Mouse (Mus musculus) hindbrain, postnatal 0 days (tissue): ENCODE measurements around the gene Olfr1359. TPM values are rescaled to one million over a fixed set of nuclear protein-coding genes. Genes with fewer than 3 reads are reported as not detected.

Source experiments
- ATAC-seq: fragments of 200-750 bp; cut with Nextera tagmentation; 2 replicates; pipeline ENCODE4 v1.8.0; 2017; ENCODE audit warnings: mild to moderate bottlenecking, moderate TSS enrichment, moderate library complexity
- DNase-seq: peaks from one replicate; pipeline ENCODE4 v3.0.0-alpha.2; 2015; ENCODE audit warnings: low spot score
- H3K27ac ChIP-seq: fragments of 300-500 bp; sonication (generic); 2 replicates; pipeline ENCODE4 v1.5.1; 2014; ENCODE audit warnings: mild to moderate bottlenecking
- H3K27me3 ChIP-seq: fragments of 300-500 bp; sonication (generic); 2 replicates; pipeline ENCODE4 v1.6.1; 2014; ENCODE audit warnings: low read length, mixed read lengths; ENCODE audit not compliant: insufficient read depth
- H3K36me3 ChIP-seq: fragments of 300-500 bp; sonication (generic); 2 replicates; pipeline ENCODE4 v1.6.1; 2014; ENCODE audit warnings: low read length, mixed read lengths; ENCODE audit not compliant: insufficient read depth
- H3K4me1 ChIP-seq: fragments of 300-500 bp; sonication (generic); 2 replicates; pipeline ENCODE4 v1.6.1; 2014; ENCODE audit warnings: antibody characterized with exemption, low read length, mixed read lengths; ENCODE audit not compliant: insufficient read depth
- H3K4me2 ChIP-seq: fragments of 300-500 bp; sonication (generic); 2 replicates; pipeline ENCODE4 v1.6.1; 2014; ENCODE audit warnings: low read depth, mild to moderate bottlenecking, low read length, moderate library complexity, mixed read lengths
- H3K4me3 ChIP-seq: fragments of 300-500 bp; sonication (generic); 2 replicates; pipeline ENCODE4 v1.5.1; 2014; ENCODE audit warnings: low read length
- H3K9ac ChIP-seq: fragments of 300-500 bp; sonication (generic); replicated peaks from 2 replicates; pipeline ENCODE4 v1.6.1; 2014; ENCODE audit warnings: mild to moderate bottlenecking, low read length, moderate library complexity, mixed read lengths
- H3K9me3 ChIP-seq: fragments of 300-500 bp; sonication (generic); 2 replicates; pipeline ENCODE4 v1.6.1; 2016; ENCODE audit warnings: low read length, mixed read lengths
- CTCF ChIP-seq: IDR thresholded peaks from 2 replicates; pipeline ENCODE4 v1.5.1; 2016; ENCODE audit warnings: antibody characterized with exemption, control low read depth, low read depth
- WGBS: fragments of 180-500 bp; shearing (Covaris S2); extraction: QIAGEN DNeasy Blood & Tissue Kit; methylation state at CpG from one replicate; pipeline ENCODE4 v1.1.7; 2014; 5-methylcytosine and 5-hydroxymethylcytosine counted together
- polyA plus RNA-seq: library from polyadenylated mRNA; unstranded; fragments of >200 nt; fragmentation: Nextera tagmentation; extraction: Ambion mirVana; gene quantifications from 2 replicates; pipeline ENCODE4 v1.2.1, GENCODE M21; 2015
- total RNA-seq: library from RNA; depleted of rRNA; stranded (reverse); fragments of >200 nt; gene quantifications from 2 replicates; pipeline ENCODE4 v1.2.3, GENCODE M21; 2014; rRNA removed

Olfr1359 gene
- total RNA-seq (not detected in 2 replicates), polyA plus RNA-seq (not detected in 2 replicates)

DNA sequence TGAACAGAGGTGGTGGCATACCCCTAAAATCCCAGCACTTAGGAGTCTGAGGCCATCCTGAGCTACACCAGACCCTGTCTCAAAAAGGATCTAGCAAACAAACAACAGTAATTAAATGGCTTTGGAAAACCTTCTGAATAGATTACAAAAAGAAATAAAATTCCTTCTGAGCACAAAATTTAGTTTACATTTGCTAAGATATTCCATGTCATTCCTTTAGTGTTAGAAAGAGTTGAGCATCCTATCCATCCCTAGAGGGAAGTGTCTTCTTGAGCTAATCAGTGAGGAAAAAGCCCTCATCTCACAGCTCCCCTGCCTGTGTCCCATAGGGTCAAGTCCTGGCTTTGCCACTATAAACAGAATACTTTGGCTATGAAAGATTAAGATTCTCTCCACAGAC lies at the start of gene Olfr1359:
TSS of gene Olfr1359 (plus strand) at position 301 of the 400 bp plus-strand sequence.
- ATAC-seq (no peak), DNase-seq (no peak)
- H3K36me3 ChIP-seq = no peaks in the 10 kb centered on the region
- H3K4me2 ChIP-seq = no peak within 1 kb of the TSS
- H3K9me3 ChIP-seq = no peaks in the 10 kb centered on the region
- H3K27ac ChIP-seq = no peak within 1 kb of the TSS
- H3K27me3 ChIP-seq = no peaks in the 10 kb centered on the region
- no peak within 1 kb of the TSS for H3K4me3 ChIP-seq
- no peak within 1 kb of the TSS for H3K9ac ChIP-seq
- no peaks in the 10 kb centered on the region for H3K4me1 ChIP-seq
- no peak for TF ChIP-seq CTCF

DNA sequence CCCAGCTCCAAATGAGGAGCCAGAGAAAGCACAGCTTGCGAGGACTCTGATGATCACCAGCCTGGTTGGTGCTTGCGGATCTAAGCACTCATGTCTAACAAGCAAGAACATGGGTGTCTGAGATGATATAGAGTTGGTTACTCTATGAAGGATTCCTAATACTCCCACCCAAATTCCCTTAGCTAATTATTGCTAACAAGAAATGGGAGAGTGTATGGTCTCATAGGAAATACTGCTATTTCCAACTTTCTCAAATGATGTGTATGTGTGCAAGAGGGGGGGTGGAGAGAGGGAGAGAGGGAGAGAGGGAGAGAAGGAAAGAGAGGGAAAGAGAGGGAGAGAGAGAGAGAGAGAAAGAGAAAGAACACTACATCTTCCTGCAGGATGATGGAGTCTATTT lies 34.6 kb upstream of the Olfr1359 start, which contains the start of gene Olfr1361:
TSS of gene Olfr1361 (minus strand) at position 101 of the 400 bp plus-strand sequence.
- Histone ChIP-seq H3K4me1 (no peaks in the 10 kb centered on the region), H3K27me3 (no peaks in the 10 kb centered on the region), H3K36me3 (no peaks in the 10 kb centered on the region), H3K4me3 (no peak within 1 kb of the TSS), H3K27ac (no peak within 1 kb of the TSS), H3K4me2 (no peak within 1 kb of the TSS), H3K9ac (no peak within 1 kb of the TSS), H3K9me3 (no peaks in the 10 kb centered on the region)
- 74% methylated on average over 2 of the region's 2 CpGs for WGBS
- no peak for TF ChIP-seq CTCF
- DNase-seq (no peak), ATAC-seq (no peak)

DNA sequence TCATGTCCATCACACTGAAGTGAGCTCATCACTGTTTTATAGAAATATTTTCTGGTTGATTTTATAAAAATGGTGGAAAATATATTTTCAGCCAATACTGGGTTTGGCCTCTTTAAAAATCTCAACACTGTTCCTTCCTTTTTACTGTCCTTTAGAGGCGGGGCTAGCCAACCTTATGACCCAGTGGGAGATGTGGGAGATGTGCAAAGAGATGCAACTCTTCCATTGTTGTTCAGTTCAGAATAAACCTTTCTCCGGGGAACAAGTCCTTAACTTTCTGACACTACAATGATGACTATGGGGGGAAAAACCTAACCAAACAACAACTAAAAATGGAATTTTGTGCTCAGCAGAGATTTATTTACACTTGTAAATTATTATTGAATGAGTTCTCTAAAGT lies 20.6 kb upstream of the Olfr1359 start, which contains the start of gene Olfr1360:
TSS of gene Olfr1360 (minus strand) at position 101 of the 400 bp plus-strand sequence.
- Histone ChIP-seq H3K9ac (no peak within 1 kb of the TSS), H3K27ac (no peak within 1 kb of the TSS), H3K4me3 (no peak within 1 kb of the TSS), H3K36me3 (no peaks in the 10 kb centered on the region), H3K4me2 (no peak within 1 kb of the TSS), H3K4me1 (no peaks in the 10 kb centered on the region), H3K9me3 (no peaks in the 10 kb centered on the region), H3K27me3 (no peaks in the 10 kb centered on the region)
- 84% methylated on average over 2 of the region's 2 CpGs for WGBS
- TF ChIP-seq CTCF = no peak
- ATAC-seq = no peak
- DNase-seq = no peak

DNA sequence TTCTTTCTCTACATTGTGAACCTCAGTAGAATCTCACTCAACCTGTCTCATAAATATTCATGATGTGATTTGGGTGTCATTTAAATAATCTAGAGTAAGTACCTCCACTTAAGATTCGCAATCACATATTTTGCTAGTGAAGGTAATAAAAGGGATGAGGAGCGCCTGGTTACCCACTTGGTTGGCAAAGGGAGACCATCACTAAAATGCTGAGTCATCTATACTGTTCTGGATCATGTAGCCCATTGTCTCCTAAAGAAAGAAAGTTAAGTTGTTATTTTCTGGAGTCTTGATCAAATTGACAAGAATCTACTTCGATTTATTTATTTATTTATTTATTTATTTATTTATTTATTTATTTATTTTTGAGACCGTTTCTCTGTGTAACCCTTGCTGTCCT lies 8.8 kb downstream of the Olfr1359 start:
- WGBS = 70% methylated on average over 4 of the region's 4 CpGs
- H3K4me2 ChIP-seq = no peak overlapping the region
- H3K27me3 ChIP-seq = no peaks in the 10 kb centered on the region
- DNase-seq = no peak
- no peaks in the 10 kb centered on the region for H3K4me1 ChIP-seq
- no peak overlapping the region for H3K4me3 ChIP-seq
- no peak overlapping the region for H3K9ac ChIP-seq
- H3K27ac ChIP-seq = no peak overlapping the region
- TF ChIP-seq CTCF = no peak
- no peaks in the 10 kb centered on the region for H3K9me3 ChIP-seq
- ATAC-seq = no peak
- H3K36me3 ChIP-seq = no peaks in the 10 kb centered on the region

DNA sequence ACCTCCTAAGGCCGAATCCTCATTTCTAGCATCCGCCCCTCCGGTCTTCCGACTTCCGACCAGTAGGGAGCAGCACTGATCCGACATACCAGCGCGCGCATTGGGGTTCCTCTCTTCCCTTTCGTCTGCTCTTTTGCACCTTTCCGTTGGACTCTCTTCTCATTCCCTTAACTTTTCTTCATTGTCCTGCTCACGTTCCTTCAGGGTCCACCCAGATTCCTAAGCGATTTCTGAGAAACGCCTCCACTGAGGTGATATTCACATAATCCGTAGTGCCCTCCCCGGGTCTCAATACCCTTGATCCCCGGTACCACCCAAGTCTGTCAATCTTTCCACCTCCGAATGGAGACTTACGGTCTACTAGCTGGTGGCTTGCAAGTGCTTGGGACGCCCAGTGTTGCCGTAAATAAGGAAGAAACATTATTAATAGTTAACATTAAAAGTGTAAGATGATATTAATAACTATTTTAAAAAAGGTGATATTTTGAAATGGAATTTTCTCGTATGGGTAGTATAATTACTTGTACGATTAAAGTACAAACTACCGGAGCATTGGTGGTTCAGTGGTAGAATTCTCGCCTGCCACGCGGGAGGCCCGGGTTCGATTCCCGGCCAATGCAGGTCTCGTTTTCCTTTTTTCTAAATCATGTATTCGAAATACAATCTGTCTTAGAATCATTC lies 12.3 kb downstream of the Olfr1359 start:
- peak; percentile 93 for DNase-seq
- under 1% methylated on average over 32 of the region's 32 CpGs for WGBS
- Histone ChIP-seq H3K36me3 (no peaks in the 10 kb centered on the region), H3K27ac (peak overlapping the region; percentile 86), H3K4me1 (no peaks in the 10 kb centered on the region), H3K9ac (peak overlapping the region; percentile 63), H3K27me3 (no peaks in the 10 kb centered on the region), H3K4me3 (peak overlapping the region; percentile 76), H3K4me2 (peak overlapping the region; percentile 82), H3K9me3 (no peaks in the 10 kb centered on the region)
- ATAC-seq = peak; percentile 89
- TF ChIP-seq CTCF = peak; percentile 88

DNA sequence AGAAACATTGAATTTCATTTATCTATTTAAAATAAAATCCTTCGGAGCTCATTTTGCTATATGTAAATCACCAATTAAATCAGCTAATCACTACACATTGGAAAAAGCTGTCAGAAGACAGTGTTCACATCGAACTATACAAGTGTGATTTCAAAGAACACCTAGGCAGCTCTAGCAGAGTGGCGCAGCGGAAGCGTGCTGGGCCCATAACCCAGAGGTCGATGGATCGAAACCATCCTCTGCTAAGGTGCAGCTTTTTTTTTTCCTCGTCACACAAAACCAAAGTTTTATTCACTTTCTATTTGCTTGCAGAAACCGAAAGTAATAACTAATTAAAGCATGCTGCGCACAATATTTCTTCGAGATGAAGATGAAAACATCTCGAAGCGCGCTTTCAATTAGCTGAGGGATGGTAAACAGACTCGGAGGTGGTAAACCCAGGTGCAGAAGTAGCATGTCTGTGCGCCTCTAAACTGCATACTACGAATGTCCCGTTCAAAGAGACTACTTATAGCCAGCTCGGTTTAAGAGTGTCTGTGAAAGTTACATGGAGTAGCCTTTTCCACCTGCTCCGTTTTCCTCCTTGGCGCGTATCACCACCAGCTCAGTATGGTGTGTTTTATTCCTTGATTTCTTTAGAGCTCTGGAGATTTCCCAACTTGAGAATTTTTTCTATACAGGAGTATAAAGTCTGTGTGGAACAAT lies 13.1 kb downstream of the Olfr1359 start:
- Histone ChIP-seq H3K9me3 (no peaks in the 10 kb centered on the region), H3K36me3 (no peaks in the 10 kb centered on the region), H3K4me3 (peak overlapping the region; percentile 76), H3K4me2 (peak overlapping the region; percentile 82), H3K27me3 (no peaks in the 10 kb centered on the region), H3K27ac (no peak overlapping the region), H3K9ac (peak overlapping the region; percentile 46), H3K4me1 (no peaks in the 10 kb centered on the region)
- DNase-seq = peak; percentile 84
- ATAC-seq = peak; percentile 83
- 2% methylated on average over 22 of the region's 22 CpGs for WGBS
- no peak for TF ChIP-seq CTCF

DNA sequence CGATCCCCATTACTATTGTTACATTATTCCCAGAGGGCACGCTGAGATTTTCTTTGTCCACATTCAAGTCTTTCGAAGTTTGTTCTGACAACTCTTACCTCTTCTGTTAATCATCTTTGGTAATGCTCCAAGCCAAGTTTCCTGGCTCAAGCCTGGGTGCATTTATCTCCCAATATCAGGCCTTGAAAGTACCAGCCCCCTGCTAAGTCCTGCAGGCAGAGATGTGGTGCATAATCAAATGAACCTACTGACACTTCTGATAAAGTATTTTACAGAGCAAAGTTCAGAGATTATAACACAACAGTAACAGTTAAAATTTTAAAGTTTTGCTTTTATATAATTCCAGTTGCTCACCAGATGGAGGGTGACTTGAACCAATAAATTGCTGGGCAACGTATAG lies 13.8 kb downstream of the Olfr1359 start:
- H3K36me3 ChIP-seq = no peaks in the 10 kb centered on the region
- H3K9me3 ChIP-seq = no peaks in the 10 kb centered on the region
- H3K27me3 ChIP-seq = no peaks in the 10 kb centered on the region
- H3K27ac ChIP-seq = no peak overlapping the region
- H3K4me2 ChIP-seq = peak overlapping the region; percentile 82
- TF ChIP-seq CTCF = no peak
- ATAC-seq = no peak
- no peak for DNase-seq
- no peaks in the 10 kb centered on the region for H3K4me1 ChIP-seq
- H3K9ac ChIP-seq = peak overlapping the region; percentile 46; the same call in 1 of the 2 replicates
- peak overlapping the region; percentile 76 for H3K4me3 ChIP-seq
- 25% methylated on average over 4 of the region's 4 CpGs for WGBS
